Mouse (Mus musculus) olfactory bulb, adult 2 months (tissue): ENCODE measurements around the gene Amn1.

Experiments
- CTCF ChIP-seq: fragments of 200-500 bp; IDR thresholded peaks from 2 replicates; pipeline ENCODE4 v1.5.1; 2012; ENCODE audit warnings: low read depth, mild to moderate bottlenecking, low read length, moderate library complexity; ENCODE audit not compliant: insufficient read depth
- POLR2A ChIP-seq: fragments of 200-500 bp; IDR thresholded peaks from 2 replicates; pipeline ENCODE4 v1.6.1; 2012; ENCODE audit warnings: mild to moderate bottlenecking, low read depth, low read length, moderate library complexity; ENCODE audit not compliant: insufficient read depth

DNA sequence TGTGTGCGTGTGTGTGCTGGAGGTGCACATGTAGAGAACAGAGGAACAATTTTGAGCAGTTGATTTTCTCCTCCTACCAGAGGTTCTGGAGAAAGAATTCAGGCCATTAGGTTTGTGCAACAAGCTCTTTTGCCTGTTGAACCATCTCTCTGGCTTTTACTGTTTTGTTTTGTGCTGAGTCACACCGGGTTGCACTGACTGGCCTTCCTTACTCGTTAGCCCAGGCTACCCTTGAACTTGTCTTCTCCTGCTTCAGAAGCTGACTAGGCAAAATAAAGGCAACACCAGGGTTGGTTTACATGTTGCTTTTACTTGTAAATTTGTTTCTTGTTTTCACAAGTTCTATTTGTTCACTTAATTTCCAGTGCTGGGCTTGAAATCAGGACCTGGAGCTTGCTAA is 65.5 kb downstream of the Amn1 start:
- no peak for TF ChIP-seq CTCF
- no peak for TF ChIP-seq POLR2A
